Mouse (Mus musculus) urinary bladder, postnatal 25 days (tissue): ENCODE data around the gene Cdc7.
"Not testable (repeated sequence)": the region's sequence is repeated elsewhere in the genome, so short reads cannot be mapped to it uniquely, and the experiment has no call there.

Experiments used
- DNase-seq: peaks from one replicate; pipeline ENCODE4 v3.0.0; 2022; ENCODE audit warnings: low spot score

Gene Cdc7

GRCm38 (mm10) chr5:106963584-106964512 lies at the start of gene Cdc7:
Gene Cdc7, plus strand, starts transcription at chr5:106964322.
- DNase-seq, result peak; percentile 96

- DNase-seq, result no peak
Measured at GRCm38 (mm10) chr5:106919315-106919714, 44.8 kb upstream of the Cdc7 start.

GRCm38 (mm10) chr5:106925488-106926368 lies 38.4 kb upstream of the Cdc7 start, which contains the start of gene Hfm1:
Gene Hfm1, minus strand, starts transcription at chr5:106926321.
- peak; percentile 29 for DNase-seq

GRCm38 (mm10) chr5:106926369-106926686 lies 37.8 kb upstream of the Cdc7 start:
- DNase-seq, result no peak

GRCm38 (mm10) chr5:106927996-106928395 lies 36.1 kb upstream of the Cdc7 start:
- no peak for DNase-seq

GRCm38 (mm10) chr5:106946342-106946741 lies 17.8 kb upstream of the Cdc7 start:
- no peak for DNase-seq

GRCm38 (mm10) chr5:106948683-106949082 lies 15.4 kb upstream of the Cdc7 start:
- DNase-seq, result no peak

GRCm38 (mm10) chr5:106956467-106956866 lies 7.7 kb upstream of the Cdc7 start:
- DNase-seq, result no peak

GRCm38 (mm10) chr5:106959031-106959430 lies 5.1 kb upstream of the Cdc7 start:
- DNase-seq, result no peak

- no peak for DNase-seq
Measured at GRCm38 (mm10) chr5:106960451-106960850, 3.7 kb upstream of the Cdc7 start.

GRCm38 (mm10) chr5:106964513-106965014 lies 442 bp downstream of the Cdc7 start:
- DNase-seq, result no peak

GRCm38 (mm10) chr5:106966443-106966842 lies 2.3 kb downstream of the Cdc7 start:
- no peak for DNase-seq

- no peak for DNase-seq
Measured at GRCm38 (mm10) chr5:106967578-106967977, 3.5 kb downstream of the Cdc7 start.

- no peak for DNase-seq
Measured at GRCm38 (mm10) chr5:106973883-106974282, 9.8 kb downstream of the Cdc7 start.

- DNase-seq, result no peak
Measured at GRCm38 (mm10) chr5:106979156-106979555, 15.0 kb downstream of the Cdc7 start.

- no peak for DNase-seq
Measured at GRCm38 (mm10) chr5:106982298-106982952, 18.3 kb downstream of the Cdc7 start.

GRCm38 (mm10) chr5:106984934-106985333 lies 20.8 kb downstream of the Cdc7 start:
- not testable (repeated sequence) for DNase-seq

GRCm38 (mm10) chr5:106985594-106985993 lies 21.5 kb downstream of the Cdc7 start:
- no peak for DNase-seq

GRCm38 (mm10) chr5:106989181-106989580 lies 25.1 kb downstream of the Cdc7 start:
- no peak for DNase-seq

GRCm38 (mm10) chr5:106989786-106990185 lies 25.7 kb downstream of the Cdc7 start:
- no peak for DNase-seq

- DNase-seq, result peak; percentile 42
Measured at GRCm38 (mm10) chr5:106990639-106991299, 26.6 kb downstream of the Cdc7 start.
